Mouse (Mus musculus): ENCODE measurements around the gene Btbd11. TPM values are rescaled to one million over a fixed set of nuclear protein-coding genes. Genes with fewer than 3 reads are reported as not detected.

Btbd11 gene
- polyA plus RNA-seq, 1 experiment from 2014 or later = 0.47 TPM

GRCm38 (mm10) chr10:85466409-85466761 is 79.8 kb downstream of the Btbd11 start:
- Histone ChIP-seq H3K27ac (ENCODE audit: low read depth) (no peak overlapping the region), H3K9ac (replicated peaks) (no peak overlapping the region), H3K4me1 (ENCODE audit: insufficient read depth) (no peaks in the 10 kb centered on the region), H3K4me3 (ENCODE audit: low read depth, low read length) (no peak overlapping the region), H3K9me3 (ENCODE audit: low read length) (no peaks in the 10 kb centered on the region), H3K36me3 (replicated peaks; ENCODE audit: insufficient read depth, low read length) (no peaks in the 10 kb centered on the region), H3K27me3 (ENCODE audit: insufficient read depth, low read length) (no peaks in the 10 kb centered on the region), H3K4me2 (ENCODE audit: low read depth, low read length) (no peak overlapping the region)
- ATAC-seq = no peak
- WGBS (ENCODE audit: insufficient replicate concordance) = 45% methylated on average over 8 of the region's 8 CpGs
- DNase-seq = no peak
- TF ChIP-seq CTCF (IDR thresholded peaks at IDR 0.05; ENCODE audit: low read depth) = no peak
- TF ChIP-seq EP300 (IDR thresholded peaks at IDR 0.05; ENCODE audit: low read depth) = no peak

- H3K9me3 ChIP-seq (ENCODE audit: low read length) = no peaks in the 10 kb centered on the region
- no peak for ATAC-seq
- no peak overlapping the region for H3K27ac ChIP-seq (ENCODE audit: low read depth)
- H3K4me2 ChIP-seq (ENCODE audit: low read depth, low read length) = no peak overlapping the region
- no peaks in the 10 kb centered on the region for H3K27me3 ChIP-seq (ENCODE audit: insufficient read depth, low read length)
- 46% methylated on average over 7 of the region's 7 CpGs for WGBS (ENCODE audit: insufficient replicate concordance)
- no peaks in the 10 kb centered on the region for H3K36me3 ChIP-seq (replicated peaks; ENCODE audit: insufficient read depth, low read length)
- H3K4me1 ChIP-seq (ENCODE audit: insufficient read depth) = no peaks in the 10 kb centered on the region
- no peak for DNase-seq
- TF ChIP-seq CTCF (IDR thresholded peaks at IDR 0.05; ENCODE audit: low read depth) = no peak
- TF ChIP-seq EP300 (IDR thresholded peaks at IDR 0.05; ENCODE audit: low read depth) = no peak
- no peak overlapping the region for H3K9ac ChIP-seq (replicated peaks)
- H3K4me3 ChIP-seq (ENCODE audit: low read depth, low read length) = no peak overlapping the region
These were observed 80.8 kb downstream of the Btbd11 start for GRCm38 (mm10) chr10:85467393-85467792.

- Histone ChIP-seq H3K36me3 (replicated peaks; ENCODE audit: insufficient read depth, low read length) (no peaks in the 10 kb centered on the region), H3K4me1 (ENCODE audit: insufficient read depth) (no peaks in the 10 kb centered on the region), H3K4me3 (ENCODE audit: low read depth, low read length) (no peak overlapping the region), H3K9me3 (ENCODE audit: low read length) (no peaks in the 10 kb centered on the region), H3K9ac (replicated peaks) (no peak overlapping the region), H3K27ac (ENCODE audit: low read depth) (no peak overlapping the region), H3K27me3 (ENCODE audit: insufficient read depth, low read length) (no peaks in the 10 kb centered on the region), H3K4me2 (ENCODE audit: low read depth, low read length) (no peak overlapping the region)
- no peak for DNase-seq
- no peak for ATAC-seq
- WGBS (ENCODE audit: insufficient replicate concordance) = 64% methylated on average over 4 of the region's 4 CpGs
- TF ChIP-seq CTCF (IDR thresholded peaks at IDR 0.05; ENCODE audit: low read depth) = no peak
- no peak for TF ChIP-seq EP300 (IDR thresholded peaks at IDR 0.05; ENCODE audit: low read depth)
These were observed 81.9 kb downstream of the Btbd11 start for GRCm38 (mm10) chr10:85468527-85468926.

GRCm38 (mm10) chr10:85469341-85469740 is 82.7 kb downstream of the Btbd11 start:
- H3K27ac ChIP-seq (ENCODE audit: low read depth) = no peak overlapping the region
- no peaks in the 10 kb centered on the region for H3K9me3 ChIP-seq (ENCODE audit: low read length)
- 82% methylated on average over 5 of the region's 5 CpGs for WGBS (ENCODE audit: insufficient replicate concordance)
- no peak for TF ChIP-seq EP300 (IDR thresholded peaks at IDR 0.05; ENCODE audit: low read depth)
- no peak for TF ChIP-seq CTCF (IDR thresholded peaks at IDR 0.05; ENCODE audit: low read depth)
- H3K4me1 ChIP-seq (ENCODE audit: insufficient read depth) = no peaks in the 10 kb centered on the region
- no peak overlapping the region for H3K4me2 ChIP-seq (ENCODE audit: low read depth, low read length)
- H3K9ac ChIP-seq (replicated peaks) = no peak overlapping the region
- ATAC-seq = no peak
- no peak for DNase-seq
- no peak overlapping the region for H3K4me3 ChIP-seq (ENCODE audit: low read depth, low read length)
- no peaks in the 10 kb centered on the region for H3K36me3 ChIP-seq (replicated peaks; ENCODE audit: insufficient read depth, low read length)
- H3K27me3 ChIP-seq (ENCODE audit: insufficient read depth, low read length) = no peaks in the 10 kb centered on the region

- no peak overlapping the region for H3K4me2 ChIP-seq (ENCODE audit: low read depth, low read length)
- H3K4me1 ChIP-seq (ENCODE audit: insufficient read depth) = no peaks in the 10 kb centered on the region
- no peak overlapping the region for H3K4me3 ChIP-seq (ENCODE audit: low read depth, low read length)
- TF ChIP-seq CTCF (IDR thresholded peaks at IDR 0.05; ENCODE audit: low read depth) (no peak), EP300 (IDR thresholded peaks at IDR 0.05; ENCODE audit: low read depth) (no peak)
- H3K27me3 ChIP-seq (ENCODE audit: insufficient read depth, low read length) = no peaks in the 10 kb centered on the region
- H3K27ac ChIP-seq (ENCODE audit: low read depth) = no peak overlapping the region
- no peak for DNase-seq
- WGBS (ENCODE audit: insufficient replicate concordance) = 57% methylated on average over 4 of the region's 4 CpGs
- no peak overlapping the region for H3K9ac ChIP-seq (replicated peaks)
- H3K36me3 ChIP-seq (replicated peaks; ENCODE audit: insufficient read depth, low read length) = no peaks in the 10 kb centered on the region
- no peaks in the 10 kb centered on the region for H3K9me3 ChIP-seq (ENCODE audit: low read length)
- peak; percentile 41 for ATAC-seq
These were observed 86.7 kb downstream of the Btbd11 start for GRCm38 (mm10) chr10:85473265-85473664.

GRCm38 (mm10) chr10:85473871-85474270 is 87.3 kb downstream of the Btbd11 start:
- TF ChIP-seq EP300 (IDR thresholded peaks at IDR 0.05; ENCODE audit: low read depth) = no peak
- no peak for TF ChIP-seq CTCF (IDR thresholded peaks at IDR 0.05; ENCODE audit: low read depth)
- ATAC-seq (no peak), DNase-seq (no peak)
- H3K36me3 ChIP-seq (replicated peaks; ENCODE audit: insufficient read depth, low read length) = no peaks in the 10 kb centered on the region
- H3K4me2 ChIP-seq (ENCODE audit: low read depth, low read length) = no peak overlapping the region
- no peaks in the 10 kb centered on the region for H3K27me3 ChIP-seq (ENCODE audit: insufficient read depth, low read length)
- no peak overlapping the region for H3K27ac ChIP-seq (ENCODE audit: low read depth)
- H3K9me3 ChIP-seq (ENCODE audit: low read length) = no peaks in the 10 kb centered on the region
- no peak overlapping the region for H3K9ac ChIP-seq (replicated peaks)
- H3K4me1 ChIP-seq (ENCODE audit: insufficient read depth) = no peaks in the 10 kb centered on the region
- WGBS (ENCODE audit: insufficient replicate concordance) = 70% methylated on average over 3 of the region's 3 CpGs
- H3K4me3 ChIP-seq (ENCODE audit: low read depth, low read length) = no peak overlapping the region
